Mouse (Mus musculus) neural tube, embryonic 15.5 days (tissue): Measurements from ENCODE around the gene Stub1. TPM values are rescaled to one million over a fixed set of nuclear protein-coding genes. Genes with fewer than 3 reads are reported as not detected.

Experiments used
- ATAC-seq: fragments of 200-750 bp; cut with Nextera tagmentation; 2 replicates; pipeline ENCODE4 v1.8.0; 2017; ENCODE audit warnings: mild to moderate bottlenecking, moderate TSS enrichment, moderate library complexity; ENCODE audit not compliant: low FRiP score
- H3K27ac ChIP-seq: fragments of 300-500 bp; sonication (generic); replicated peaks from 2 replicates; pipeline ENCODE4 v1.5.1; 2015; ENCODE audit warnings: mild to moderate bottlenecking, inconsistent platforms
- H3K27me3 ChIP-seq: fragments of 300-500 bp; sonication (generic); replicated peaks from 2 replicates; pipeline ENCODE4 v1.6.1; 2015; ENCODE audit warnings: inconsistent platforms
- H3K36me3 ChIP-seq: fragments of 300-500 bp; sonication (generic); 2 replicates; pipeline ENCODE4 v1.6.1; 2015; ENCODE audit warnings: inconsistent platforms
- H3K4me1 ChIP-seq: fragments of 300-500 bp; sonication (generic); 2 replicates; pipeline ENCODE4 v1.6.1; 2015; ENCODE audit warnings: inconsistent platforms
- H3K4me2 ChIP-seq: fragments of 300-500 bp; sonication (generic); 2 replicates; pipeline ENCODE4 v1.6.1; 2015; ENCODE audit warnings: inconsistent platforms, mild to moderate bottlenecking, moderate library complexity
- H3K4me3 ChIP-seq: fragments of 300-500 bp; sonication (generic); replicated peaks from 2 replicates; pipeline ENCODE4 v1.5.1; 2015; ENCODE audit warnings: mild to moderate bottlenecking, inconsistent platforms
- H3K9ac ChIP-seq: fragments of 300-500 bp; sonication (generic); replicated peaks from 2 replicates; pipeline ENCODE4 v1.6.1; 2015; ENCODE audit warnings: mild to moderate bottlenecking, inconsistent platforms
- H3K9me3 ChIP-seq: fragments of 300-500 bp; sonication (generic); replicated peaks from 2 replicates; pipeline ENCODE4 v1.6.1; 2016; ENCODE audit warnings: inconsistent platforms
- WGBS: fragments of 180-500 bp; shearing (Covaris S2); methylation state at CpG from one replicate; pipeline ENCODE4 v1.1.7; 2015; ENCODE audit warnings: mixed read lengths; 5-methylcytosine and 5-hydroxymethylcytosine counted together
- polyA plus RNA-seq: library from polyadenylated mRNA; unstranded; fragments of >200 nt; fragmentation: Nextera tagmentation; extraction: Ambion mirVana; gene quantifications from 2 replicates; pipeline ENCODE4 v1.2.1, GENCODE M21; 2015

Gene Stub1
- polyA plus RNA-seq, 1 experiment from 2014 or later, result 380 TPM

GRCm38 (mm10) chr17:25827546-25828222 lies 5.5 kb downstream of the Stub1 start:
- 84% methylated on average over 22 of the region's 22 CpGs for WGBS
- H3K9me3 ChIP-seq, result no peaks in the 10 kb centered on the region
- peaks cover 43% of the 10 kb centered on the region for H3K36me3 ChIP-seq
- 0 out of 2 replicates have a peak overlapping the region, but pooled peaks have one; percentile 94 for H3K27ac ChIP-seq
- H3K4me2 ChIP-seq, result peak overlapping the region; percentile 98; the same call in 1 of the 2 replicates
- no peak overlapping the region for H3K4me3 ChIP-seq
- H3K9ac ChIP-seq, result peak overlapping the region; percentile 77; the same call in 1 of the 2 replicates
- ATAC-seq, result no peak
- peaks cover 85% of the 10 kb centered on the region for H3K4me1 ChIP-seq
- no peaks in the 10 kb centered on the region for H3K27me3 ChIP-seq

DNA sequence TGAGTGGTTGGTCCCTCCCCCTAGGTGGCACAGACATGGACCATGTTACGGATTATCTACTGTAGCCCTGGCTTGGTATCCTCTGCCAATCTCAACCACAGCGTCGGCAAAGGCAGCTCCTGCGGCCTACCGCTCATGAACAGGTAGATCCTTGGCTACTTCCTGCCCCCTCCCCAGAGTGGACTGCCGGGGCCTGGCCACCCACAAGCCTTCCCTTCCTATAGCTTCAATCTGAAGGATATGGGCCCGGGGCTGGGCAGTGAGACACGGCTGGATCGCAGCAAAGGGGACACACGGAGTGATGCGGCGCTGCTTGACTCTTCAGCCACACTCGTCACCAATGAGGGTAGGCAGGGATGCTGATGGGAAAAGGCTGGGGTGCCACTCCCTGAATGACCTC lies 6.2 kb downstream of the Stub1 start:
- Histone ChIP-seq H3K4me3 (no peak overlapping the region), H3K9me3 (no peaks in the 10 kb centered on the region), H3K27ac (no peak overlapping the region), H3K4me1 (peaks cover 83% of the 10 kb centered on the region), H3K4me2 (no peak overlapping the region), H3K36me3 (peaks cover 43% of the 10 kb centered on the region), H3K9ac (0 out of 2 replicates have a peak overlapping the region, but pooled peaks have one; percentile 7), H3K27me3 (no peaks in the 10 kb centered on the region)
- ATAC-seq, result no peak
- WGBS, result 96% methylated on average over 13 of the region's 13 CpGs

GRCm38 (mm10) chr17:25825984-25826570 lies 7.1 kb downstream of the Stub1 start:
- H3K4me3 ChIP-seq, result no peak overlapping the region; the same call in 1 of the 2 replicates
- no peak overlapping the region for H3K27ac ChIP-seq
- peaks cover 74% of the 10 kb centered on the region for H3K4me1 ChIP-seq
- WGBS, result 97% methylated on average over 27 of the region's 27 CpGs
- H3K4me2 ChIP-seq, result no peak overlapping the region
- H3K27me3 ChIP-seq, result no peaks in the 10 kb centered on the region
- no peak for ATAC-seq
- H3K9me3 ChIP-seq, result no peaks in the 10 kb centered on the region
- H3K36me3 ChIP-seq, result peaks cover 36% of the 10 kb centered on the region
- no peak overlapping the region for H3K9ac ChIP-seq

GRCm38 (mm10) chr17:25825311-25825710 lies 7.9 kb downstream of the Stub1 start:
- Histone ChIP-seq H3K36me3 (peaks cover 30% of the 10 kb centered on the region), H3K27me3 (peaks cover under 1% of the 10 kb centered on the region), H3K4me1 (peaks cover 66% of the 10 kb centered on the region), H3K4me2 (peak overlapping the region; percentile 98), H3K9ac (no peak overlapping the region), H3K27ac (no peak overlapping the region), H3K9me3 (no peaks in the 10 kb centered on the region), H3K4me3 (0 out of 2 replicates have a peak overlapping the region, but pooled peaks have one; percentile 3)
- no peak for ATAC-seq
- whole genome bisulfite sequencing, result 94% methylated on average over 6 of the region's 6 CpGs

DNA sequence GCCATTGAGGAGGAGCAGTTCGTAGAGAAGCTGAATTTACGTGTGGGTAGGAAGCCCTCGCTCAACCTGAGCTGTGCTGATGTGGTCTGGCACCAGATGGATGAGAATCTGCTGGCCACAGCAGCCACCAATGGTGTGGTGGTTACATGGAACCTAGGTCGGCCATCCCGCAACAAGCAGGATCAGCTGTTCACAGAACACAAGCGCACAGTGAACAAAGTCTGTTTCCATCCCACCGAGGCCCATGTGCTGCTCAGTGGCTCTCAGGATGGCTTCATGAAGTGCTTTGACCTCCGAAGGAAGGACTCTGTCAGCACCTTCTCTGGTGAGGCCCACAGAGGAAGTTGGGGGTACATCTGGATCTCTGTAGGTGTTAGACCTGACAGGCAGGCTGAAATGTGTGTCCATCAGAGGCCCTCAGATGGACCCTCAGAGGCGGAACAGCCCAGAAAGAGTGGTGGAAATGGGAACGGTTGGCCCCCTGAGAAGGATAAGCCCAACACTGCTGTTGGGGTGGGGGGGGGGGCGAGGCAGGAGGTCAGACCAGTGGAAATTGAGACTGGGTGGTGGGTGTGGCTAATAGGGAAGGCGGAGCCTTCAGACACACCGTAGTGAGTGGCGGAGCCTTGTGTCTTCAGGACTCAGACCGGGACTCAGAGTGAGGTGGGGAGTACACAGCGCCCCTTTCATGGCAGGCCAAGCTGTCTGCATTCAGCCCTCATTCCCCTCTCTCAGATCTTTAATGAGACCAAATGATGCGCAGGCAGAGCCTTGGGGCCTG lies 8.7 kb downstream of the Stub1 start:
- H3K4me3 ChIP-seq, result peak overlapping the region; percentile 65
- peaks cover 32% of the 10 kb centered on the region for H3K36me3 ChIP-seq
- H3K9me3 ChIP-seq, result no peaks in the 10 kb centered on the region
- no peak for ATAC-seq
- peaks cover 58% of the 10 kb centered on the region for H3K4me1 ChIP-seq
- peak overlapping the region; percentile 81 for H3K9ac ChIP-seq
- H3K27me3 ChIP-seq, result peaks cover 8% of the 10 kb centered on the region
- peak overlapping the region; percentile 98 for H3K4me2 ChIP-seq
- 0 out of 2 replicates have a peak overlapping the region, but pooled peaks have one; percentile 83 for H3K27ac ChIP-seq
- WGBS, result 75% methylated on average over 17 of the region's 17 CpGs

- Histone ChIP-seq H3K4me3 (peak within 1 kb of the TSS; percentile 65), H3K27me3 (peaks cover 19% of the 10 kb centered on the region), H3K36me3 (peaks cover 38% of the 10 kb centered on the region), H3K4me1 (peaks cover 53% of the 10 kb centered on the region), H3K9me3 (no peaks in the 10 kb centered on the region), H3K27ac (peak within 1 kb of the TSS; percentile 83), H3K4me2 (peak within 1 kb of the TSS; percentile 98), H3K9ac (peak within 1 kb of the TSS; percentile 81)
- ATAC-seq, result peak; percentile 71
- WGBS, result under 1% methylated on average over 18 of the region's 18 CpGs
Observed at GRCm38 (mm10) chr17:25823452-25823851, 9.8 kb downstream of the Stub1 start, which contains the start of gene Wdr24. Gene Wdr24, plus strand, starts transcription at chr17:25823627.

- 12% methylated on average over 46 of the region's 46 CpGs for WGBS
- Histone ChIP-seq H3K4me2 (no peak overlapping the region), H3K4me1 (peaks cover 14% of the 10 kb centered on the region), H3K27ac (no peak overlapping the region), H3K9me3 (no peaks in the 10 kb centered on the region), H3K4me3 (no peak overlapping the region), H3K9ac (no peak overlapping the region), H3K27me3 (peaks cover 38% of the 10 kb centered on the region), H3K36me3 (peaks cover 37% of the 10 kb centered on the region)
- no peak for ATAC-seq
Observed at GRCm38 (mm10) chr17:25818851-25819780, 14.1 kb downstream of the Stub1 start.

DNA sequence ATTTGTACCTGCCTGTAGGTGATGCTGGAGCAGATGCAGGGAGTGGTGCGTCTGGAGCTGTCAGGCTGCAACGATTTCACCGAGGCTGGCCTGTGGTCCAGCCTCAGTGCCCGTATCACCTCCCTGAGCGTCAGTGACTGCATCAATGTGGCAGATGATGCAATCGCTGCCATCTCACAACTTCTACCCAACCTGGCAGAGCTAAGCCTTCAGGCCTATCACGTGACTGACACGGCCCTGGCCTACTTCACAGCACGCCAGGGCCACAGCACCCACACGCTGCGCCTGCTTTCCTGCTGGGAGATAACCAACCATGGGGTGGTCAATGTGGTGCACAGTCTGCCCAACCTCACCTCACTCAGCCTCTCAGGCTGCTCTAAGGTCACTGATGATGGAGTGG lies 15.5 kb downstream of the Stub1 start:
- ATAC-seq, result no peak
- Histone ChIP-seq H3K4me3 (no peak overlapping the region), H3K4me1 (peaks cover 20% of the 10 kb centered on the region), H3K9ac (no peak overlapping the region), H3K27ac (no peak overlapping the region), H3K36me3 (peaks cover 37% of the 10 kb centered on the region), H3K27me3 (peaks cover 38% of the 10 kb centered on the region), H3K4me2 (no peak overlapping the region), H3K9me3 (no peaks in the 10 kb centered on the region)
- WGBS, result 88% methylated on average over 11 of the region's 11 CpGs

DNA sequence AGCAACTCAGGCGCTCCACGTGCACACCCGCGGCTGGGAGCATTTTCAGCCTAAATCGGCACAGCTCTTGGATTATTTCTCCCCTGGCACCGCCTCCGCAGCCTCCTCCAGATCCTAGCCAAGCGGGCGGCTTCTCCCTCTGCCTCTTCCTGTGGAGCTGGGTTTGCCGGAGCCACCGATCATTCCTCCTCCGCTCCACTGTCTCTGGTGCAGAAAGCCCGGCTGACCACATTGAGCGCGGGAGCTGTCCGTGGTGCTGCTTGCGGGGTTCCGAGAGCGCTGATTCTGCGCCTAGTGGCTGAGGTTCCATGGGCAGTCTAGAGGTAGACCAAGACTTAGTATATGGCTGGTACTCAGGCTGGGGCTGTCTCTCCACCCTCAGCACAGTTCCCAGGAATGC lies 19.7 kb downstream of the Stub1 start:
- Histone ChIP-seq H3K4me3 (peak overlapping the region; percentile 14), H3K9ac (peak overlapping the region; percentile 29; the same call in 1 of the 2 replicates), H3K27me3 (peaks cover 19% of the 10 kb centered on the region), H3K9me3 (no peaks in the 10 kb centered on the region), H3K27ac (no peak overlapping the region; the same call in 1 of the 2 replicates), H3K36me3 (peaks cover 21% of the 10 kb centered on the region), H3K4me1 (peaks cover 48% of the 10 kb centered on the region), H3K4me2 (peak overlapping the region; percentile 47)
- WGBS, result 2% methylated on average over 20 of the region's 20 CpGs
- no peak for ATAC-seq

DNA sequence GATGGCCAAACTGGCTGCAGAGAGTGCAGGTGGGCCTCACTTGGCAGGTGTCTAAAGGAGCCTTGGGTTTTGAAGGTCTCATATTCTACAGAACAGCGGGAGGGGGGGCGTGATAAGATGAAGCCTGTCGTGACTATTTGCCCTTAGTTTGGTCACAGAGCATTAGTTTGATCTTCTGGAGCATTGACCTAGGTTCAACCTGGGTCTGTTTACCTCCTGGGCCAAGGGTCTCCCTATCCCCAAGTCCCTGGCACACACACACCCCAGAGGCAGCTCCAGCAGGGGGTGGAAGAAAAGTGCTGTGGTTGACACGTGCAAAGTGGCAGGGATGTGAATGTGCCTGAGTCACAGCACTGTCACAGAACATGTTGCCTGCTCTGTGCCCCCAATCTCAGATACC lies 22.3 kb downstream of the Stub1 start:
- H3K9me3 ChIP-seq, result no peaks in the 10 kb centered on the region
- no peak for ATAC-seq
- 78% methylated on average over 4 of the region's 4 CpGs for WGBS
- peak overlapping the region; percentile 94 for H3K4me2 ChIP-seq
- no peaks in the 10 kb centered on the region for H3K27me3 ChIP-seq
- no peak overlapping the region for H3K9ac ChIP-seq
- no peak overlapping the region for H3K27ac ChIP-seq
- H3K4me3 ChIP-seq, result peak overlapping the region; percentile 96
- H3K4me1 ChIP-seq, result peaks cover 56% of the 10 kb centered on the region
- no peaks in the 10 kb centered on the region for H3K36me3 ChIP-seq
